Mouse (Mus musculus): Measurements from ENCODE around the gene Fam136a.
A peak's percentile ranks its signal among the peaks of the same experiment; 100 is the strongest.
"Not testable (repeated sequence)": the region's sequence is repeated elsewhere in the genome, so short reads cannot be mapped to it uniquely, and the experiment has no call there.

The Fam136a gene

DNA sequence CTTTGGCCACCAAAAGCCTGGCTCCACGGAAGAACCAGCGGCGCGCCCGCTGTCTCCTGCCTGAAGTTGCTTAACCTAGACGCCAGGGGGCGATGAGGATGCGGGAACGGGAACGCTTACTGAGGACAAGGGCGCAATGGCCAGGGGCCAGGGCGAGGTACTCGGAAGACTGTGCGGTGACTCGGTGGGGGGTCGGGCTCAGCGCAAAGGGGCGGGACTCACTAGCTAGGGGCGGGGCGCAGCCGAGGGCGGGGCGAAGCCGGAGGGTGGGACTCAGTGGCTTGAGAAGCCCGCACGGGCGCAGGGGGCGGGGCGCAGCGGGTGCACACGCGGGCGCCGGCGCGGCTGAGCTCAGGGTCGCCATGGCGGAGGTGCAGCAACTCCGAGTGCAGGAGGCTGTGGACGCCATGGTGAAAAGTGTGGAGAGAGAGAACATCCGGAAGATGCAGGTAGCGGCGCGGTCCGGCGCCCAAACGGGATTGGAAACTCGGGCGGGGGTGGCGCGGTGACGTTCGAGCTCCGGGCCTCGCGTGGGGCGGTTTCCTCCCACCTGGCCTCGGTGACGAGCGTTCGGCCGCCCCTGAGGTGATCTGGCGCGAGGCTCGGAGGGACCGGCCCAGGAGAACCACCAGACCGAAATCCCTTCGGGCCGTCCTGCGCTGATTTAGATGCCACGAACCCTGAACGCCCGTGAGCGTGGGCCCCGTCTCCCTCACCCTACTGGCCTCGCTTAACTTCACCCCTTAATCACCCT lies at the start of gene Fam136a:
Gene Fam136a (plus strand): TSS at position 276 of the 754 bp plus-strand sequence.
- DNase-seq (ENCODE audit: low spot score) = peak; percentile 98

DNA sequence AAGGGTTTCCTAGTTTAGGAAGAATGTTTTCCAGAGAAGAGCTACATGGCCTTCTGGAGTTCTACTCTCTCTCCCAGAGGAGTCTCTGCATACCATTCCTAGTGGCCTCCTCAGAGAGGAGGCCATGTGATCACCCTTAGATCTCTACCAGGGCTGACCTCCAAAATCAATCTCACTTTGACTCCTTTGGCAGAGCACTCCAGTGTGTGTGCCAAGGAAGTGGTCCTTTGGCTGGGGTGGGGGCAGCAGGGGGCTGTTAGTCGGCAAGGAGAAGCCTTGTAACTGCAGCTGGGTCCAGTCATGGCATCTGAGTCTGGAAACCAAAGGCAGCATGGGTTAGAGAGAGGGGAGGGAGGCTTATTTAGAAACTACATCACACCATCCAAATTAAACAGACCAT lies 48.4 kb upstream of the Fam136a start:
- DNase-seq (ENCODE audit: low spot score) = no peak

DNA sequence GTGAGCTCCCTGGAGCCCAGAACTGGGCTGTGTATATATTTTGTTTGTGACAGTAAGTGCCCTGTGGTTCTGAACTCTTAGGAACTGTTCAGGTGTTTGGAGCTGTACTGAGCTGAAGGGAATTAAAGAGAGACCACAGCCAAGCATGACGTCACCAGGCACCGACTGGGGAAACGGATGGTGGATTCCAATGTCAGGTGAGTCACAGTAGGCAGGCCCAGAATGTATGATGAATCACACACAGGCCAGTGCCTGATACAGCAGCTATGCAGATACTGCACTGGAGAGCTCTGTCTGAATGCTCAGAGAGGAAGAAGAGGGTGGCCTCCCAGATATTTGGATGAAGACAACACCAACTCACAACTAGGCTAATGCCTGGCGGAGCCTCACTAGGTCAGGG lies 46.6 kb upstream of the Fam136a start:
- DNase-seq (ENCODE audit: low spot score) = no peak

DNA sequence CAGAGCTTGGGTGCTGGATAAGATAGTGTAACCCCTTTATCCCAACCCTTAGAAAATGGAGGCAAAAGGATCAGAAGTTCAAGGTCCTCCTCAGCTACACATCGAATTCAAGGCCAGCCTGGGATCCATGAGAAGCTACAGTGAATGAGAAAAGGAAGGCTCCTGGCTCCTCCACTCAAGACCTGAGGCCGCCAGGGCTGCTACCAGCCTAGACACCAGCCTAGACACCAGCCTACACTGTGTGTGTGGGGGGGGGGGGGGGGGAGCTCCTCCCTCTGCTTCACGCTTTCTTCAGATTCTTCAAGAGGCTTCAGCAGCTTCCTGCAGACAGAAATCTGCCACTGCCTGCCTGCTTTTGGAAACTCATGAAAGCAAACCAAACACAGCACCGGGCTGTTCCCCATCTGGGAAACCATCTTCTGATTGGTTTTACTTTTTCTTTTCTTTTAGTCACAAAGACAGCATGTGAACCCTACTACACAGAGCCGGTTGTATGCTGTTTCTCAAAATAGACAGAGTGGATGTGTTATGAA lies 43.3 kb upstream of the Fam136a start:
- DNase-seq (ENCODE audit: low spot score) = no peak

DNA sequence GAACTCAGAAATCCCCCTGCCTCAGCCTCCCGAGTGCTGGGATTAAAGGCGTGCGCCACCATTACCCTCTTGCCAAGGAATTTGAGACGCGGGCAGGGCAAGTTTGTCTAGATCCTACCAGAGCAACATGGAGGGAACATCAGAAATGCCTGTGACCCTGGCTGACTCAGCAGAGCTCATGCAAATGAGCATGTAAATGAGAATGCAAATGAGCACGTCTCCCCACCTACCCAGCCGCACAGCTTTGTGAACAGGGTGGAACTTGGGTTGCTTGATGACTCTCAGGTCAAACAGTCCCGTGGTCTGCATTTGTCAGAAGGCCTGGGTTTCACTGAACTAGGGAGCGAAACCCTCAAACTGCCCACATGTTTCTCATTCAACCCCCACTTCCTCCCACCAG lies 42.5 kb upstream of the Fam136a start:
- DNase-seq (ENCODE audit: low spot score) = no peak

DNA sequence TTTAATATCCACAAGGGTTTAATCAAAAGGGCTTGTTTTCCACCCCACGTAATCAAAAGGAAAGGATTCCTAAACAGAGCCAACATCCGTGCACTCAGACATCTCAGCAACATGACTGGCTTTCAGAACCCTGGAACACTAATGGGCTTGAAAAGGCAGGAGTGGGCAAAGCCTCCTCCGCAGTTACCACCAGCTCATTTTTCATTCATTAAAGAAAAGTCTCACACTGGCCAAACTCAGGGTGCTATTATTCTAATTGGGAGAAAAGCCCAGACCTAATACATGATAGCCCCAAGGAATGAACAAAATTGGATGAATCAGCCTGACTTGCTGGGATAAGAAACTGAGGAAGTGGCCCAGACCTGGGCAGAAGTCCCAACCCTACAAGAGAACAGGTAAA lies 41.0 kb upstream of the Fam136a start:
- DNase-seq (ENCODE audit: low spot score) = no peak

DNA sequence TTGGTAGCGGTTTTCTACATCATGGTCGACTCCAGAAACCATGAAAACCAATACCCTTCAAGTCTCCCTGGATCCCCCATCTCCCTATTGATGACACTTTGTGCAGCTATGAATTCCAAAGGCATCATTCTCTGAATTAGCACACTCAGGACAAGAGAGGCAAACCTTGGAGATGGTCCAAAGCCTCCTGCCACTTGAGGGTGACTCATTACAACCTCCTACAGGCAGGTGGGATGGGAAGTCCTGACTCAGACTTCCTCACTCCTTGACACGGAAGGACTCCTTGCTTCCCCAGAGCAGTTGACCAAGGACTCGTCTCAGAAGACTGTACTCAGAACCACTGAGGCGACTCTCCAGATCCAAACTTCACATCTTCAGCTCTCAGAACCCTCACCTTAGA lies 39.8 kb upstream of the Fam136a start:
- no peak for DNase-seq (ENCODE audit: low spot score)

DNA sequence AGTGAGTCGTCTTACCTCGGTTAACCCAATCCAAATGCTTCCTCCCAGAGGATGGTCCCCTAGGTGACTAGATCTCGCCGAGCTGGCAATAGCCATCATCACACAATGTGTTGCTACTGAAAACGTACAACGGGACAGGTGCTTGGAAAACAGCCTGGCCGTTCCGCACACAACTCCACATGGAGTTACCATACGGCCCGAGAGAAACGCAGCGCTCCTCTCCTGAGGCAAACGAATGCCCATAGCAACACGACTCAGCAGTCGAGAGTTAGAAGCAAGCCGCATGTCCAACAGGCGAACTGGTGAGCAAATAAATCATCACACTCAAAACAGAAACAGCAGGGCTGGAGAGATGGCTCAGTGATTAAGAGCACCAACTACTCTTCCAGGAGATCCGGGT lies 38.6 kb upstream of the Fam136a start:
- DNase-seq (ENCODE audit: low spot score) = no peak

DNA sequence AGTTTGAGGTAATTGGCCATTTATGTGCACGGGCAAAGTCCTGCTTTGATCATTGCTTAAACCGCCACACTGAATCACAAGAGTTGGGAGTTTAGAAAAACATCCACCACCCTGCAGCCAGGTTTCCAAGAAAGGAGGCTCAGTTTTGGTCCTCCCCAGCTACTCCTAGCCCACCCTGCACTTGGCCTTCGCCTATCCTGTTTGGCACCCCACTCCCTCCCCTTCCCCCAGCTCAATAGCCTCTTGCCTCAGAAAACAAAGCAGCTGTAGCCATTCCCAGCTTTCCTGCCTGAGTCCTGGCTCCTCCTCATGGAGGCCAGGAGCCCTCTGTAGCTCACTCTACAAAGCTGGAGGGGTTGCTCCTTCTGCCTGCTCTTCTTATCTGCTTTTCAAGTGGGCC lies 37.1 kb upstream of the Fam136a start:
- DNase-seq (ENCODE audit: low spot score) = no peak

DNA sequence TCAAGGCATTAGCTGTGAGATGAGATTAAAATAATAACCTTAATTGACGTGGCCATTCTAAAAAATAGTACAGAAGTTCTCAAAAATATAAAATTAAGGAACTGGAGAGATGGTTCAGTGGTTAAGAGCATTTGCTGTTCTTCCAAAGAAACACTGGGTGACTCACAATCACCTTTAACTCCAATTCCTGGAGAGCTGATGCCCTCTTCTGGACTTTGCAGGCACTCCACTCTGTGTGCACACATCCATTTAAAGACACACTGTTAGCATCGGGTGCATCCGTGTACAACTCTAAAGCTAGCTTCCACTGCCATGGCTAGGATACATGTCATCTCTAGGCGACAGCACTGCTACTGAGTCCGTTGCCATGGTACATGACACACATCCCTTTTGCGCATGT lies 35.5 kb upstream of the Fam136a start:
- no peak for DNase-seq (ENCODE audit: low spot score)

DNA sequence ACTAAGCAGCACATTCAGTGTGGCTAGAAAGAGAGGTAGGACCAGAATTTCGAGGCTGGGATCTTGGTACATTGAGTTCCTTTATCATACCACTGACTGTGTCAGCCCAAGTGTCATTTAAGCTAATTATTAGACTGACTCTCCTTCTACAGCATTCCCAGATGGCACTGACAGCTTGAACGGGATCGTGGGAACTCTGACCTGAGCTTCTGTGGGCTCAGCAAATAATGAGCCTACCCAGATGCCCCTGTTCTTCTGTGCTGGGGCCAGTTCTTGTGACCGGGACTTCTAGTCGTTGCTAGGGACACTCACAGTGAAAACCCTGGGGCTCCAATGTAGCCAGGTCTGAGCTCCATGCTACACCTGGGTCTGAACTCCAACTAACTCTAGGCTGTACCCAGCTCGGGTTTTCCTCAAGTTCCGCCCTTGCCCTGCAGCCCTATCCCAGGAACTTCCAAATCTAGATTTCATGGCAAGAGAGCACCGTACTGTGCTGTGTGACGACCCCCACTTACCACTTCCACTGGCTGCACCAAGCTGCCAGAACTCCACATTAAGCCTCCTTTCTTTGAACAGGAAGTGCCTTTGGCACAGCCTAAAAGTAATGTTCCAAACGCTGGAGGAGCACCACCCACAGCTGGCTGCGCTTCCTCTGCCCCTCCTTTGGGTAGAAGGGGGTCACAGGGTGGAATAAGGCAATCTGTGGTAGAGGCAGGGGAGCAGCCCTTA lies 30.2 kb upstream of the Fam136a start:
- DNase-seq (ENCODE audit: low spot score) = no peak

DNA sequence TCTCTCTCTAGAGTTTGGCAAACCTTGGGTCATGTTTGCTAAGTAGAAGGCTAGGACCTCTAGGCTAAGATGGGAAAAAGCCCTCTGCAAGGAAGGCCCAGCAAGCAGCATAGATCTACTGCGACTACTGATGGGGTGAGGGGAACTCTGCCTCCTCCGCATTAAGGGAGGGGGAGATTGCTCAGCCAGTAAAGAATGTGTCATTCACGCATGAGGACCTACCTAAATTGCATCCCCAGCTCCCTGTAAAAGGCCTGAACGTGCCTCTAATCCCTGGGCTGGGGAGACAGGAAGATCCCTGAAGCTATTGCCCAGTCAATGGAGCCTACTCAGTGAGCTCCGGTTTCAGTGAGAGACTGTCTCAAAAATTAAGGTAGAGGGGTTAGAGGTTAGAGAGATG lies 29.6 kb upstream of the Fam136a start:
- no peak for DNase-seq (ENCODE audit: low spot score)

DNA sequence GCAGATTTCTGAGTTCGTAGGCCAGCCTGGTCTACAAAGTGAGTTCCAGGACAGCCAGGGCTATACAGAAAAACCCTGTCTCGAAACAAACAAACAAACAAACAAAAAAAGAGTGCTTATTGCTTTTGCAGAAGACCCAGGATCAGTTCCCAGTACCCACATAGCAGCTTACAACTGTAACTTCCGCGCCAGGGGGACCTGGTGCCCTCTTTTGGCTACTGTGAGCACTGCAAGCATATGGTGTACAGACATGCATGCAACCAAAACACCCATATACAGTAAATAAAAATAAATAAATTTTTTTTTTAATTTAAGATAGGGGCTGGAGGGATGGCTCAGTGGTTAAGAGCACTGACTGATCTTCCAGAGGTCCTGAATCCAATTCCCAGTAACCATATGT lies 29.1 kb upstream of the Fam136a start:
- not testable (repeated sequence) for DNase-seq (ENCODE audit: low spot score)

DNA sequence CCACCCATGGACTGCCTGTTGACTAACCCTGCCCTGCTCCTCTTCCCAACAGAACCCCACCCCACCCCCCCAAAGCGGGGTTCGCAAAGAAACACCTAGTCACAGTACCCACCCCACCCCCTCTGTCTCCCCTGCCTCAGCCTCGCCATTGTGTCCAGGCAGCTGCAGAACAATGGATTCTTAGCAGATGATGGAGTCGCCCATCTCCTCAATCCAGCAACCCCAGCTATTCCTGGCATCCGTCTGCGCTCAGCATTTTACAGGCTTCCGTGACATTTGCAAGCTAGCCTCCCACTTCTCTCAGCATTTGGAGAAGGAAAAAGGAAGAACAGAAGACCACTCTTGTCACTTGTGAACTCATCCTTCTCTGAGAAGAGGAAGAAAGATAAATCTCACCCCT lies 21.8 kb upstream of the Fam136a start:
- DNase-seq (ENCODE audit: low spot score) = no peak

DNA sequence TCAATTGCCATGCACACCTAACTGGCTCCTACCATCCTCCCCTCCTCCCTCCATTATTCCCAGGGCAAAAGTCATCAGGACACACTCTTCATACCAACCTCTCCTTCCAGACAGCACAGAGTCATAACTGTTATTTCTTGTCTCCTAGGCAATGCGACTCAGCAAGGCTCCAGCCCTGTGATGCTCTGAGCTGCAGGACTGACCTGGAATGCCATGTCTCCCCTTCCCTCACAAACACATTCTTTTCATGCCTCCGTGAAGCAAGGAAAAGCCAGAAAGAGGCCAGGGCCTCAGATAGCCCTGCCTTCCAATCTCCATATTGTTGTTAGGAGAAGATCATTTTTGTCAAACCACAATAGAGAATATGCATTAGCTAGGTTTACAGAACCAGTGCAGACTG lies 19.4 kb upstream of the Fam136a start:
- no peak for DNase-seq (ENCODE audit: low spot score)

DNA sequence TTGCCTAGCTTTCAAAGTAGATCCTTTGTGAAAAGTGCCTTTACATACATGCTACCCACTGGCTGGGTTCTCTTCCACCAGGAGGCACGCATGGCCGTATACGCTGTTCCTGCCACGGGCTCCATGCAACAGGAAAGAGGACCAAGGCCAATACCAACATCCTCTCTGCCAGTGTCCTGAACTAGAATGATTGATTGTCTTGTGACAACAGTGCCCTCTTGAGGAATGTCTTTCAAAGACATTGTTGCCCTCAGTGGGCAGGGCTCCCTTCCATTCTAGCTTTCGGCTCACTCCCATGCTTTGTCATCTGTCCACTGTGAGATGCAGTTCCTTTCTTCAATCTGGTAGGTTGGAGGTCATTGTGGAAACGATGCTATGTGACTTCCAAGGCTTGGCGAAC lies 16.2 kb upstream of the Fam136a start:
- DNase-seq (ENCODE audit: low spot score) = no peak

DNA sequence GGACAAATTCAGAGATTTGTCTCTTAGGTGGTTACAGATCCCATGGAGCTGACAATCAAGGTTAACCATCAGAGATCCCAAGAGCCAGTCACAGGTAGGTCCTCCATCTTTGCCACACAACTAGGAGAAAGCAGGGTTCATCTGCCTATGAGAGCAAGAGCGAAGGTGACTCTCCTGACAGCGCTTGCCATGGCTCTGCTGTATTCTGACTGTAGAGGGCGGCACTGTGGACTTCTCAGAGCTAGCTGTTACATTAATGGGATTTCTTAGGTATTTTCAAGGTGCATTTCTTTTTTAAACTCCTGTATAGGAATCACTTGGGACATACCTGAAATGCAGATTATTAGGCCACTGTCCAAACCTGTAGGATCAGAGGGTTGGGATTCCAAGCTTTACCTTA lies 10.5 kb upstream of the Fam136a start:
- no peak for DNase-seq (ENCODE audit: low spot score)

DNA sequence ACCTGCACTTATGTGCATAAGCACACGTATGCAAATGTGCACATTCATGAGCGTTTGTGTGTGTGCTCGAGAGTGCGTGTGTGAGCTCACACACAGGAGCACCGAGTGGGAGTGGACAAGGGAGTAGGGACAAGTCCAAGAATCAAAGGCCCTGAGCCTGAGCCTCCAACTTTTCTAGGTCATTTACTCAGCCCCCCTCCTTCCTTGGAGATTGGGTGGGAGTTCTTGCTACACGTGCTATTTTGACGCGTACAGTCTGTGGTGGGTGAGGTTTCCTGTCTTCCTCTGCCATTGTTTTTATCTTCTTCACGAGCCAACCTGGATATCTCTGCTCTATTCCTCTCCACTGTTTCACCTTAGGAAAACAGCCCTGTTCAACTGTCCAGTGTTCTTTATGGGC lies 8.5 kb upstream of the Fam136a start:
- DNase-seq (ENCODE audit: low spot score) = no peak

DNA sequence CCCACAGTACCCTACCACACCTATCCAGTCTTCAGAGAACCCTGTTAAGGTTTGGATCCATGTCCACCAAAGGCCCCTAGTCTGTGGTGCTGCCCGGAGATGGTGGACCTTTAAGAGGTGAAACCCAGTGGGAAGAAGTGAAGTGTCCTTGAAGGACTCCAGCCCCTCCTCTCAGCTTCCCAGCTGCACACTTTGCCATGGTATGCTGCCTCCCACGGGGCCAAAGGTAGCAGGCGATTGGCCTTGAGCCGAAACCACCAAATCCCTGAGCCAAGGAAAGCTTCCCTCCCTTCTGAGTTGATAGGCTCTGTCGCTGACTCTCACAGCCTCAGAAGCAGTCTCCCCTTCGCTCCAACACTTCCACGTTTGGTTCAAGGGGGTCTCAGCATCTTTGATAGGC lies 4.8 kb upstream of the Fam136a start:
- DNase-seq (ENCODE audit: low spot score) = no peak

DNA sequence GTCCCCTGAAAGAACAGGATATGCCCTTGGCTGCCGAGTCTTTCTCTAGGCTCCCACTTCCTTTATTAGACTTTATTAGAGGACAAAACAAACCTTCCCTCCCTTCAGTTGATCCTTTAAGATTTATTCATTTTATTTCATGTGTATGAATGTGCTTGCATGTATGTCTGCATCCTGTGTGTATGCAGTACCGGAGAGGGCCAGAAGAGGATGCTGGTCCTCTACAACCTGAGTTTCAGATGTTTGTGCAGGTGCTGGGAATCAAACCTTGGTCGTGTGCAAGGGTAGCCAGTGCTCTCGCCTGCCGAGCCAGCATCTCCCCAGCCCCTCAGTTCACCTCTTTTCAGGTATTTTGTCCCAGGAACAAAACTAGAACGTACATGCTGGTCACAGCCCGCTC lies 4.1 kb upstream of the Fam136a start:
- DNase-seq (ENCODE audit: low spot score) = no peak

DNA sequence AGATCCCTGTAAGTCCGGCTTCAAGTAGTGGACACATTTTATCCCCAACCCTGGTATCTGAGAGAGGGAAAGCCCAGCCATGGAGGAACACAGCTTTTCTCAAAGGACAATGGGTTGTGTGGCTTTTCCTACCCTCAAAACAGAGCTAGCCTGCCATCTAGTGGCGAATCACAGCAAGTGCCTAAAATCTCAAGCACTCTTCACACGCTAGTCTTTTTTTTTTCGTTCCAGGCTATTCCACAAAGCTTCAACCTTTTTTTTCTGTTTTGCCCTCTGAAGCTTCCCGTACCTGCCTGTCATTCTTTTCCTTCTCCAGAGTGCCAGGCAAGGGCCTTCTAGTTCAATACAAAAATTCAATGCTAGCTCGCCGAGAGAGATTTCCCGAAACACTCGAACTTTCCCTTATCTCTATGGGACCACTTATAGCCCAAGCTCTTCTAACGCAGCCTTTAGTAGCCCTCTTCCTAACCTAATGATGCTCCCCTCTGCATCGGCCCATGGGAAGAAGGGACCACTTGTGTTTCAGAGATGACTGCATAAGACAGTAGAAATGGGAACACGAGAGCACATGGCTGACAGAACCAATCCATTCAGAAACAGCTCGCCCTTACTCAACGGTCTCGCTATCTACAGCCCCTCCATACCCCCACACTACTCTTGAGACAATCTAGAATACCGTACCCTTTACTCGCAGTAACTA lies 854 bp upstream of the Fam136a start:
- peak; percentile 89 for DNase-seq (ENCODE audit: low spot score)

DNA sequence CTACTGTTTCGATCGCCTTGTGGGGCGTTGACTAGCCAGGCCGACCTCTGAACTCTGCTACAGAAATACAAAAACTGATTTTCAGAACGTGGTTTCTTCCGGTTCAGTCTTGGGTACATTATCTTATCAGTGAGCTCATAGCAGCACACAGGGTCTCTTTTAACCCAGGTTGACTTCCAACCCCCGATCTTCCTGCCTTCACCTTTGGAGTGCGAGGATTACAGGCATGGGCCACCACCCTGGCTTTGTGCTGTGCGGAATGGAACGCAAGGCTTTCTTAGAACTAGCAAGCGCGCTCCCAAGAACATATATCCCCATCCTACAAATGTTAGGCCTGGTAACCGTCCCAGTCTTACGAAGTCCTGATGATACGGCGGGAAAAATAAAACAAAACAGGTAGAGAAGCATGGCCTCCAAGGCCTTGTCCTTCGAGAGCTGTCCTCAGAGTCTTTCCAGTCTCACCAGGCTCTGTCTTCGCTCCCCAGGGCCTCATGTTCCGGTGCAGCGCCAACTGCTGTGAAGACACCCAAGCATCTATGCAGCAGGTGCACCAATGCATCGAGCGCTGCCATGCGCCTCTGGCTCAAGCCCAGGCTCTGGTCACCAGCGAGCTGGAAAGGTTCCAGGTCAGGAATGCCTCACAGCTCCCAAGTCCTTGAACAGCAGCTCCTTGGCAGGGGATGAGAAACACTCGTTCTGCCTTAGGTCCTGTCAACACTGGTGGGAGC lies 843 bp downstream of the Fam136a start:
- DNase-seq (ENCODE audit: low spot score) = peak; percentile 86

All from MN1 (cell line).